Mouse (Mus musculus): ENCODE data around the gene Alg12. TPM values are rescaled to one million over a fixed set of nuclear protein-coding genes. Genes with fewer than 3 reads are reported as not detected.

Alg12 gene
- total RNA-seq, 1 experiment from 2014 or later: 4.6 TPM

DNA sequence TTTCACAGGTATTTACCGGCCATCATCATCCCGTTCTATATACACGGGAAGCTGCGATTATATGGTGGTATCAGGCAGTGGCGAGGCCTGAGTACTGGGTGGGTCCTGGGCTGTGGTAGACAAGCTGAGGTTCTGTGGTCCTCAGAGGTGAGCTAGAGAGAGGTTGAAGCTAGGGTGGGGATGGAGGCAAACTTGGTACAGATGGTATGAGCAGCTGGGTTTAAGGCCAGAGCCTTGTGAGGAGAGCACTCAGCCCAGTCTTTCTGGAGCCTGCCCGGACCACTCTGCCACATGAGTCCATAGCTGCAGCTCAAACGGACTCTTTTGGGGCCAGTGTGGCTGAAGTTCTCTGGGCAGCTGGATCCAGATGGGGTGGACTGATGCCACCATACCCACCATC is 38.2 kb upstream of the Alg12 start:
- no peak for ATAC-seq (replicated peaks in 1 of 2; ENCODE audit: insufficient read depth in 1 of 2, low FRiP score in 2 of 2, low TSS enrichment in 1 of 2, low read depth in 1 of 2, poor library complexity in 2 of 2, severe bottlenecking in 2 of 2)

DNA sequence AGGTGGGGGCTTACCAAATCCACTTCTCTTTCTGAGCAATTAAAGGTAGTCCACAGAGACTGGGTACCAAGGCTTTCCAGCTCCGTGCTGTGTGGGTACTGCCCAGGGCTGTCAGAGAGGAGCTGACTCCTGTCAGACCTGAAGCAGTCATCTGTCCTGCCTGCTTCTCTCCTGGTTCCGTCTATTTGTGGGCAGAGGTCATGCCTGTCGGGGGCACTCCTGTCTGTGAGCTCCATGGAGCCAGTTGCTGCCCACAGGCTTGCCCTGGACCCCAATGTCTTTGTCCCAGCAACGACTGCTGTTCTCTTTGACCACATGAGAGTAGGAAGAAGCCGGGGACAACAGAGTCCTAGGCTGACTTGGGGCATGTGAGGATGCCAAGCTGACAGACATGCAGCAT is 37.5 kb upstream of the Alg12 start:
- no peak for ATAC-seq (replicated peaks in 1 of 2; ENCODE audit: insufficient read depth in 1 of 2, low FRiP score in 2 of 2, low TSS enrichment in 1 of 2, low read depth in 1 of 2, poor library complexity in 2 of 2, severe bottlenecking in 2 of 2)

DNA sequence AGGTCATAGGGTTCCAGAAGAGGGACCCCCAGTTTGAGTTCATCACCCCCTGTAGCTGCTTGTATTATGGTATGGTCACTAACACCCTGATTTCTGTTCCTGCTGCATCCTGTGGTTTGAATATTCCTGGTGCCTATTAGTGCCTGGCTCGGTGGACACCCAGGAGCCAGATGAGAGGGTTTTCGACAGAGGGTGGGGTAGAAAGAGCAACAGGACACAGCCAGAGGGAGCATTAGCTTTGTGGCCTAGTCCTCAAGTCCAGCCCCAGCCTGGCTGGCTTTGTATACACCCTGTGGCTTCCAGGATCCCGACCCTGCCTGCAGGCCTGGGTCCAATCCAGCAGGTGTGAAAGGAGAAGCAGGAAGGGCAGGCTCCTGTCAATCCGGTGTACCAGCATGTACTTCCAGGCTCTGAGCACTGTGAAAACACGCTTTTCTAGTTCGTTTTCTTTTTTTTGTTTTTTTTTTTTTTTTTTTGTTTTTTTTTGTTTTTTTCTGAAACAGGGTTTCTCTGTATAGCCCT is 36.8 kb upstream of the Alg12 start:
- no peak for ATAC-seq (replicated peaks in 1 of 2; ENCODE audit: insufficient read depth in 1 of 2, low FRiP score in 2 of 2, low TSS enrichment in 1 of 2, low read depth in 1 of 2, poor library complexity in 2 of 2, severe bottlenecking in 2 of 2)

GRCm38 (mm10) chr15:88854969-88855830 is 36.1 kb upstream of the Alg12 start:
- ATAC-seq (replicated peaks in 1 of 2; ENCODE audit: insufficient read depth in 1 of 2, low FRiP score in 2 of 2, low TSS enrichment in 1 of 2, low read depth in 1 of 2, poor library complexity in 2 of 2, severe bottlenecking in 2 of 2): peak; percentile 59 to 75

DNA sequence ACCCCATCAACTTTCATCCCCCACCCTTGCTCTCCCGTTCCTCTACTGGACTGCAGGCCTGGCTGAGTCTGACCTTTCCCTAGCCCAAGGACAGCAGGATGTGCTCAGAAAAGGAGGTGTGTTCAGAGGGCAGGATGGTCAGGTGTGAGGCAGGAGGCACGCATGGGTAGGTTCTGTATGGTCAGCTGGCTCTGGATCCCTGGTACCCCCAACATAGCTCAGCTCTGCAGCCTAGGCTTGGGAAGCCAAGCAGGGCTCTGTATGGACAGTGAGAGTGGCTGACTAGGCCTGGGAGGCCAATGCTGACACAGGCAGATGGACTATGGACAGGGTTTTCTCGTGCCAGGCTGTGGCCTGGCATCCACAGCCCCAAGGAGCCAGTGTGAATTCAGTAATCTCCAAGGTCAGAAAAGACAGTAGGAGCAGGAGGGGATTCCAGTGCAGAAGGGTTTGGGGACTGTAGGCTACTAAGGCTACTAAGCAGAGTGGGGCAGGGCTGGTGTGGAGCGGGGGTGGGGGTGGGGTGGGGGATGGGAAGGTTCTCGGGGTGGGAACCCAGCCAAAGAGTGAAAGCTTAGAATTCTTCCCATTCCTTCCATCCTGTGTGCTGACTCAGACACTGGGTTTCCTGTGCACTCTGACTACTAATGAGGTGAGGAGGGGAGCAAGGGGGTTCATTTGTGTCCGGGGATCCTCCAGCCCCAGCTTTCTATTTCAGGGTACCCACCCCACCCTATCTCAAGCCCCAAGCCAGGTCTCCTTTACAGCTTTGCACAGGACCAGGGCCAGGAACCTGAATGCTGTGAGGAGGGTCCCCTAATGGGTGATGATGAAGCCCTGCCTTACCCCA is 35.2 kb upstream of the Alg12 start:
- ATAC-seq (replicated peaks in 1 of 2; ENCODE audit: insufficient read depth in 1 of 2, low FRiP score in 2 of 2, low TSS enrichment in 1 of 2, low read depth in 1 of 2, poor library complexity in 2 of 2, severe bottlenecking in 2 of 2): no peak

GRCm38 (mm10) chr15:88853106-88853505 is 34.0 kb upstream of the Alg12 start:
- ATAC-seq (replicated peaks in 1 of 2; ENCODE audit: insufficient read depth in 1 of 2, low FRiP score in 2 of 2, low TSS enrichment in 1 of 2, low read depth in 1 of 2, poor library complexity in 2 of 2, severe bottlenecking in 2 of 2): no peak

DNA sequence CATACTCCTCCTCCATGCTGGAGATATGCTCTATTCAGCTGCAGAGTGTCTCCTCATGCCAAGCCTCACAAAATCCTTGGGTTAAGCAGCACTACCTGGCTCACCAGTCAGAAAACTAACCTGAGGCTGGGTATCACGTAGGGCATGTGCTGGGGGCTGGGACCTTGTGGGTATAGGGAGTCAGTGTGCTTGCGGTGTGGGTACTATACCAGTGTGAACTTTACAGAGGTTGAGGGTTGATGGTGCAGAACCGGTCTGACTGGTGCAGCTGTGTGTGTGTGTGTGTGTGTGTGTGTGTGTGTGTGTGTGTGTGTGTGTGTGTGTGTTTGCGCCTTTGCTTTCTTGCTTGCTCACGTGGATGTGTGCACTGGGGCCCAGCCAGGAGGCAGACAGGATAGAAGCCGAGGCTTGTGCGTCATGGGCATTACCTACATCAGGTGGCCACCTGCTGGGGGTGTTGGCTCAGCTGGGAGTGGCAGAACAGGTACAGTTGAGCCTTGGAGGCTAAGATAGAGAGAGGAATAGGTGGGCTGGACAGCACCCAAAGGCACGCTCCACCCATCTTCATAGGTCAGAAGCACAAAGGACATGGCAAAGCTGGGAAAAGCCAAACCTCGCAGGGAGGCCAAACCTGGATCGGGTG is 32.5 kb upstream of the Alg12 start:
- ATAC-seq (replicated peaks in 1 of 2; ENCODE audit: insufficient read depth in 1 of 2, low FRiP score in 2 of 2, low TSS enrichment in 1 of 2, low read depth in 1 of 2, poor library complexity in 2 of 2, severe bottlenecking in 2 of 2): no peak

DNA sequence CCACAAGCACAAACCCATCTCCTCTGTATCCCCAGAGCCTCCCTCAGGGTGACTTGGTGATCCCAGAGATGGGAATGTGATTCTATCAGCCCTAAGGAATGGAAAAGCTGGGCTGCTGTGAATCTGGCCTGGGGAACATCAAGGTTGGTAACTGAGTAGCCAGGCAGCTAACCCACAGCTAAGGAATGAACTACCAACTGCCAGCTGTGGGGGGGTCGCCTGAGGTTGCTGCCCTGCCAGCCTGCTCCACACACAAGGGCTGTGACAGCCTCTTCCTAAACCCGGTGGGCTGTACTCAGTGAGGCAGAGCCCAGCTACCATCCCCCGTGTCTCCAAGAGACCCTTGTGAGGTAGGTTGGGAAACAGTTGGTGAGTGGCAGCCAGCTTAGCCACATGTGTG is 32.0 kb upstream of the Alg12 start:
- no peak for ATAC-seq (replicated peaks in 1 of 2; ENCODE audit: insufficient read depth in 1 of 2, low FRiP score in 2 of 2, low TSS enrichment in 1 of 2, low read depth in 1 of 2, poor library complexity in 2 of 2, severe bottlenecking in 2 of 2)

GRCm38 (mm10) chr15:88850146-88850826 is 31.2 kb upstream of the Alg12 start:
- ATAC-seq (replicated peaks in 1 of 2; ENCODE audit: insufficient read depth in 1 of 2, low FRiP score in 2 of 2, low TSS enrichment in 1 of 2, low read depth in 1 of 2, poor library complexity in 2 of 2, severe bottlenecking in 2 of 2): no peak

DNA sequence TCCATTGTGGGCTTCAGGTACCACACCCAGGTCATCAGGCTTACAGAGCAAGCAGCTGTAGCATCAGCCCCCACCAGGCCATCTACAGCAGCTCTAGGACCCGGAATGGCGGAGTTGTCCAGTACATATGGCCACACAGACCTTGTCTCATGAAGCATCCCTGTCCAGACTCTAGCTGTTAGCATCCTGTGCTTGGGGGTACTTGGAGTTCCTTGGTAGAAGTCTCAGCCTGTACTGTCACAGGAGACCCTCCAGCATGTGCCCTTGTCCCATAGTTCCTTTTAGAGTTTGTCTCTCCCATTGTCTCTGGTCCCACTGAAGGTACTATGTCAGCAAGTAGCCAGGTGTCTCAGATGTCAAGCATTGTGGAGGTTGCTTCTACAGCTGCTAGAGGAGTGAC is 30.5 kb upstream of the Alg12 start:
- ATAC-seq (replicated peaks in 1 of 2; ENCODE audit: insufficient read depth in 1 of 2, low FRiP score in 2 of 2, low TSS enrichment in 1 of 2, low read depth in 1 of 2, poor library complexity in 2 of 2, severe bottlenecking in 2 of 2): no peak

DNA sequence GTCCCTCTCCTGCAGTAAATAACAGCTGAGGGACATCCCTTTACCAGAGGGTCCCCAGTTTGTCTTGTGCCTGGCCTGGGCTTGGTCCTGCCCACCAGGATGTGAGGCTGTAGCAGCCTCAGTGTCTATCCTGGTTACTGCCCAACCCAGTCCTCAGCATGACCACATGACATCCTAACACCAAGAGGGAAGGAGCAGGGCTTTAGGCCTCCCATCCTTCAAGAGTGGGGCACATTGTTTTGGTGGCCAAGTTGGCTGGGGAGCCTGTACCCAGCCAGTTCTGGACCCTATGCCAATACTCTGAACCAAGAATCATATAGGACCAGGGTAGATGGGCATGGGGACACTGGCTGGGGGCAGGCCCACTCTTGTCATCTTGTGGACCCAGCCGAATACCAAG is 29.5 kb upstream of the Alg12 start:
- no peak for ATAC-seq (replicated peaks in 1 of 2; ENCODE audit: insufficient read depth in 1 of 2, low FRiP score in 2 of 2, low TSS enrichment in 1 of 2, low read depth in 1 of 2, poor library complexity in 2 of 2, severe bottlenecking in 2 of 2)

DNA sequence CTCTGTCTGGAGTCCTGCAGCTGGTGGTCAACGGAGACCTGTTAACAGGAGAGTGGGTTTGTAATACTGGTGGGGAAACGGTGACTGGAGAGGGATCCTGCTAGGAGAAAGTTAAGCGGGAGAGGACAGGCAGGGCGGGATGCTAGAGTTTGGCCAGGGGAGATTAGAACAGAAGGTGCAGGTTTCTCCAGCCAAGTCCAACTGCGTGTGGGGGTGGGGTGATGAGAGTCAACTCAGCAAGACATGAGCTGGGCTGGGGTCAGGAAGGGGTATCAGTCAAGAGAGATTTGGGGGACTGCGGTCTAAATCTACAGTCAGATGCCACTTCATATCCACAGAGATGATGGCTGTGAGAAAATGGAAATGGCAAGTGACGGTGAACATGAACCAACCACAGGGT is 25.8 kb upstream of the Alg12 start:
- ATAC-seq (replicated peaks in 1 of 2; ENCODE audit: insufficient read depth in 1 of 2, low FRiP score in 2 of 2, low TSS enrichment in 1 of 2, low read depth in 1 of 2, poor library complexity in 2 of 2, severe bottlenecking in 2 of 2): no peak

DNA sequence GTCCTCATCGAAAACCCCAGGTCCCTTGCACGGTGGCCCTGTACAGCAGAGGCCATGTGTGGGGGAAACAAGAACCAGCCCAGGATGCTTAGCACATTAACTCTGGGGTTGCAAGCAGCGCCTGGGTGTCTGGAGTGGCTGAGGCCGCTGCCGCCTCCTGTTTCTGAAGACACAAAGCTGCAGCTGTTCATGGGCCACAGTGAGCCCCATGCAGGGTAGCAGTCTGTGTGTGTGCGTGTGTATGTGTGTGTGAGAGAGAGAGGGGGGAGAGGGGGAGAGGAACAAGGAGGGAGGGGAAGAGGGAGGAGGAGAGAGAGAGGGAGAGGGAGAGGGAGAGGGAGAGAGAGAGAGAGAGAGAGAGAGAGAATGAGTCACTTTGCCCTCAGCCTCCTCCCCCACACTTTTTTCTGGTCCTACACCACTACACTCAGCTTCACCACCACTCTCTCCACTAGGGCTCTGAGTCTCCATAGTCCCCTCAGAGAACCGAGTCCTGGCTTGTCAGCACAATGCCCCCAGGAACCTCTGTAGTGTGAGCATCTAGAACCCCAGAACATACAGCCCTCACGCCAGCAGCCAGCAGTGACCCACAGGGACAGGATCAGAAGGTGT is 24.5 kb upstream of the Alg12 start:
- ATAC-seq (replicated peaks in 1 of 2; ENCODE audit: insufficient read depth in 1 of 2, low FRiP score in 2 of 2, low TSS enrichment in 1 of 2, low read depth in 1 of 2, poor library complexity in 2 of 2, severe bottlenecking in 2 of 2): 0 out of 4 replicates have a peak, but pooled peaks of 1 of the 2 experiments have one; percentile 8

DNA sequence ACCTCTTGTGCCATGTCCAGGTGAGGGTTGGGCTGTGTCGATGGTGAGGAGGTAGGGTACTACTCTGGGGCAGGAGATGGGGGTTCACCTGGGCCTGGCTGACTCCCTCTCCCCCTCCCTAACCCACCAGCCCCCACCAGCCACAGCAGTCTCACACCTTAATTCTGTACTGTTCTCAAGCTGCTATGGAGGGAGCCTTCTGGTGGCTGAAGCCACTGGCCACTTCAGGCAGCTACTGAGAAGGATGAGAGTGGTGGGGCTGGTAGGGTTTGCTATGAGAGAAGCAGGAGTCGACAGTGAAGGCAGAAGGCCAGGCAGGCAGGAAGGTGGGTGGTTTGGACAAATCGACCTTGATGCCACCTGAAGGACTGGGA is 23.2 kb upstream of the Alg12 start:
- ATAC-seq (replicated peaks in 1 of 2; ENCODE audit: insufficient read depth in 1 of 2, low FRiP score in 2 of 2, low TSS enrichment in 1 of 2, low read depth in 1 of 2, poor library complexity in 2 of 2, severe bottlenecking in 2 of 2): no peak

DNA sequence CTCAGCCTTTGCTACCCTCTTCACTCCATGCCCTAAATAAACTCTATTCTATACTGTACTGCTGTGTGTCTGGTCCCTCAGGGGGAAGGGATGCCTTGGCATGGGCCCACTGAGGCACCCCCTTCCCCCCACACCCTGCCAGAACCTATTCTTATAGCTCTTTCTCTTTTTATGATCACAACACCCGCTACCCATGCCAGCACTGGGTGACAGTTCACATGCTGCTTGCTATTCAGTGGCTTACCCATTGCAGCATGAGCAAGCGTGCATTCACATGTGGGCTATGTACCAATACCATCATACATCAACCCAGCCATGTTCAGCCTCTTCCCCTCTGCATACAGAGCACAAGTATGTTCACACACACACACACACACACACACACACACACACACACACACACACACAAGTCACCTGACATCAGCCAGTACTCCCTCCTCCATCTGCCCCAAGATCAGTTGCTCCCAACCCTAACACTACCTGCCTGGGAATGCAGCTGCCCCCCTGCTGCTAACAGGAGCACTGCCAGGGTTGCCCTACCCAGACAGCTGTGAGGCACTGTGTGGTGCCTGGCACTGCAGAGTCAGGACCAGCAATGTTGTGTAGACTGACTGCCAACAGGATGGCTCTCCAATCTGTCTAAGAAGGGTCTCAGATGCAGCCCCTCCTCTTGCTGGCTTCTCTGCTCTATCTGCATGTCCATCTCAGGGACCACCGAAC is 22.6 kb upstream of the Alg12 start:
- ATAC-seq (replicated peaks in 1 of 2; ENCODE audit: insufficient read depth in 1 of 2, low FRiP score in 2 of 2, low TSS enrichment in 1 of 2, low read depth in 1 of 2, poor library complexity in 2 of 2, severe bottlenecking in 2 of 2): no peak

DNA sequence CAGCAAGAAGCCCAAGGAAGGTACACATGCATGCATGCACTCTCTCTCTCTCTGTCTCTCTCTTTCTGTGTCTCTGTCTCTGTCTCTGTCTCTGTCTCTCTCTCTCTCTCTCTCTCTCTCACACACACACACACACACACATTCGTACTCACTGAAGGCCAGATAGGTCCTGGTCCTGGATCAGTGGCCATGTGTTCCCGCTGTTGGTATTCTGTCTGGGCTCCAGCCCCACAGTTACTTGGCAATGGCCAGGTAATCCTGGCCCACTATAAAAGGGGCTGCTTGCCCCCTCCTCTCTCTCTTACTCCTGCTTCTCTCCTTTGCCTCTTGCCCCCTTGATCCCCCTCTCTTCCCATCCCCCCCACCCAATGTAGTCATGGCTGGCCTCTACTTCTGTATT is 22.0 kb upstream of the Alg12 start:
- no peak for ATAC-seq (replicated peaks in 1 of 2; ENCODE audit: insufficient read depth in 1 of 2, low FRiP score in 2 of 2, low TSS enrichment in 1 of 2, low read depth in 1 of 2, poor library complexity in 2 of 2, severe bottlenecking in 2 of 2)

Data from hematopoietic stem cell, adult 5-6 weeks (primary cell).